Mouse (Mus musculus): ENCODE measurements at regions not wholly inside any gene's neighbourhood (a gene's known extent, or its start where the extent isn't known, plus 50 kb on each side); places are given as distances from the start of the nearest gene placed in this dataset.

DNA sequence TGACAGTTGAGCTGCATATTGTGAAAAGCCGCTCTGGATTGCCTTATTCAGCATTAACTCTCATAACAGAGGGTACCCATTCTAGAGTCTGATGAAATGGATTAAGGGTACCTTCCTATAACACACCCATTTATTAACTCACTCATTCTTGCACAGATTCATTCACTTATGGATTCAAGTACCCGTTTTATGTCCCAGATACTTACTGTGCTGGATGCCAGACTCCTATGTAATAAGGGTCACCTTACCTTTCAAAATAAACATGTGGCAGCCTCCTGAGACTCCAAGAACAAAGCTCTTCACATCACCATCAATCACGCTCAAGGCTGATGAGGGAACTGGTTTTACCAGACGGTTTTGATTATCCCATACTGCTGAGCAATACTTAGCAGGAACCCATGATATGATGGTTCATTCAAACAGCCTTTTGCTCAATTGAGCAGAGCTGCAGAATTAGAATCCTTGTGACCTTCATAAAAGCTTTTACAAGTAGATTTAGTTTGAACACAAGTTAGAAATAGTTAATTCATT is 505.2 kb upstream of the C030005K15Rik start:
- 59% methylated on average over 4 of the region's 4 CpGs for WGBS
- H3K4me3 ChIP-seq (ENCODE audit: low read length): no peak overlapping the region
- H3K4me1 ChIP-seq (ENCODE audit: control insufficient read depth, insufficient read depth, low read length): no peaks in the 10 kb centered on the region
- no peak overlapping the region for H3K27ac ChIP-seq (ENCODE audit: low read length)
- no peak for ATAC-seq
- no peaks in the 10 kb centered on the region for H3K36me3 ChIP-seq (ENCODE audit: control insufficient read depth, insufficient read depth, low read length)
- no peak overlapping the region for H3K9ac ChIP-seq (ENCODE audit: low read depth, low read length)
- no peaks in the 10 kb centered on the region for H3K9me3 ChIP-seq (ENCODE audit: control insufficient read depth, low read length)
- H3K27me3 ChIP-seq (replicated peaks; ENCODE audit: control insufficient read depth, insufficient read depth, low read length): no peaks in the 10 kb centered on the region
- H3K4me2 ChIP-seq (ENCODE audit: low read depth, low read length): no peak overlapping the region

DNA sequence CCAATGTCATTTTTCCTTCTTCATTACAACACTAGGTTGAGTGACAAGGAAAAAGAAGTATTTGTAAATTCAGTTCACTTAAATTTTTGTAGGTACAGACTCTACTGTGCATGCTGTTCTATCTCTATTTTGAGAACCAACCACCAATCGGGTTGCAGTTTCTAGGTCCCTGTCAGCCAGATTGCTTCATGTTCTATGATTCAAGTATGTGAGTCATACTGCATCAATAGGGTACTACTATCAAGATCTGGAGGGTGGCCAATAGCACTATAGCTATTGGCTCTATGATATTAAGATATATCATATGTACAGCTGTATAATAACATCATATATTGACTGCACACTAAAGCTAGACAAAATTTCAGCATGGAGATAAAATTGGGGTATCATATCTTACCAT is 521.8 kb upstream of the C030005K15Rik start:
- Histone ChIP-seq H3K27ac (ENCODE audit: low read length) (no peak overlapping the region), H3K9ac (ENCODE audit: low read depth, low read length) (no peak overlapping the region), H3K9me3 (ENCODE audit: control insufficient read depth, low read length) (no peaks in the 10 kb centered on the region), H3K4me3 (ENCODE audit: low read length) (no peak overlapping the region), H3K4me2 (ENCODE audit: low read depth, low read length) (no peak overlapping the region), H3K27me3 (replicated peaks; ENCODE audit: control insufficient read depth, insufficient read depth, low read length) (no peaks in the 10 kb centered on the region), H3K4me1 (ENCODE audit: control insufficient read depth, insufficient read depth, low read length) (no peaks in the 10 kb centered on the region), H3K36me3 (ENCODE audit: control insufficient read depth, insufficient read depth, low read length) (no peaks in the 10 kb centered on the region)
- ATAC-seq: no peak
- WGBS: 98% methylated on average over 1 of the region's 1 CpGs

DNA sequence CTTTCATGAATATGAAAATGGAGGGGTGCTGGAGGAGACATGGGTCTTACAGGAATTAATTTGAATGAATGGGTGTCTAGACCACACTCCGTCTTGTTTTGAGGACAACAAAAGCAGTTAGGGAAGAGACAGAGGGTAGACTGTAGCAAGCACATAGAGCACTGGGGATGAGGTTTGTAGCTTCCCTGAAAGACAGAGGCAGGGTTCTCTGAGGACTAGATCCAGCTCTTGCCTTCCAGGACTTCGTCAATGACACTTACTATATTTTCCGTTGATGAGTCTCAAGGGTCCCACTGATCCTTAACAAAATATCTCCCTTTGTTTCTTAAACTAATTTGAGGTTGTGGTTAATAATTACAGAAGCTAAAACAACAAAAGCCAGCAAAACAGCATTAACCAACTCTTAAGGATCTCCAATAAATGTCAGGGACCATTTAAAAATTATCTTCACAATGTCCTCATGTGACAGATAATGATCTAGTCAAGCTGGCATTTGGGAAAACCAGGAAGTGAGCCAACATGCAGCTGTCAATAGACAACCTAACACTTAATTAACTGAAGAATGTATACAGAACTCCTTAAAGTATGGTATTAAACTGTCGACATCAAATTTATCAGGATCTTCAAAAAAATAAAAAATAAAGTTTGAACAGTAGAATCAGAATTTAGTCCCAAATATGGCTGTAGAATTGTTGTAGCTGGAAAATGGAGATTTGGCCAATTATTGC is 531.6 kb upstream of the C030005K15Rik start:
- no peaks in the 10 kb centered on the region for H3K4me1 ChIP-seq (ENCODE audit: control insufficient read depth, insufficient read depth, low read length)
- WGBS: 63% methylated on average over 4 of the region's 4 CpGs
- no peak for ATAC-seq
- H3K9me3 ChIP-seq (ENCODE audit: control insufficient read depth, low read length): no peaks in the 10 kb centered on the region
- no peak overlapping the region for H3K27ac ChIP-seq (ENCODE audit: low read length)
- H3K9ac ChIP-seq (ENCODE audit: low read depth, low read length): no peak overlapping the region
- no peak overlapping the region for H3K4me2 ChIP-seq (ENCODE audit: low read depth, low read length)
- H3K27me3 ChIP-seq (replicated peaks; ENCODE audit: control insufficient read depth, insufficient read depth, low read length): no peaks in the 10 kb centered on the region
- H3K36me3 ChIP-seq (ENCODE audit: control insufficient read depth, insufficient read depth, low read length): no peaks in the 10 kb centered on the region
- no peak overlapping the region for H3K4me3 ChIP-seq (ENCODE audit: low read length)

DNA sequence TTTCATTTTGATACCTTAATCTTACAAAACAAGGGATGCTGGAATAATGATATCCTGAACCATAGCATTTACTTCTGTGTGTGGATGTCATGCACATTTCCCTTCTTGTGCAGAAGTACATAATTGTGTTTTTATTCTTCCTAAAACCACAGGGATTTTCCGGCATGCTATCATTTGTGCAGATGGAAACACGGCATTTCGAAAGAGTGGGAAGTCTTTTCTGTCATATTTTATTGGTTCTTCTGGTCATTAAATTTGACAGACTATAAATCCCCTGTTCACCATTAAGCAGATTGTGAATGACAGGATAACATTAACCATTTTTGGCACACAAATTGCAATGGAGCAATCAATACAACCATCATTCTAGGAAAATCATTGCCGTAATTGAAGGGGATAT is 532.7 kb upstream of the C030005K15Rik start:
- H3K36me3 ChIP-seq (ENCODE audit: control insufficient read depth, insufficient read depth, low read length): no peaks in the 10 kb centered on the region
- H3K4me3 ChIP-seq (ENCODE audit: low read length): no peak overlapping the region
- H3K27ac ChIP-seq (ENCODE audit: low read length): no peak overlapping the region
- no peak overlapping the region for H3K9ac ChIP-seq (ENCODE audit: low read depth, low read length)
- H3K4me2 ChIP-seq (ENCODE audit: low read depth, low read length): no peak overlapping the region
- no peaks in the 10 kb centered on the region for H3K27me3 ChIP-seq (replicated peaks; ENCODE audit: control insufficient read depth, insufficient read depth, low read length)
- ATAC-seq: no peak
- no peaks in the 10 kb centered on the region for H3K4me1 ChIP-seq (ENCODE audit: control insufficient read depth, insufficient read depth, low read length)
- H3K9me3 ChIP-seq (ENCODE audit: control insufficient read depth, low read length): no peaks in the 10 kb centered on the region
- 91% methylated on average over 4 of the region's 4 CpGs for WGBS

DNA sequence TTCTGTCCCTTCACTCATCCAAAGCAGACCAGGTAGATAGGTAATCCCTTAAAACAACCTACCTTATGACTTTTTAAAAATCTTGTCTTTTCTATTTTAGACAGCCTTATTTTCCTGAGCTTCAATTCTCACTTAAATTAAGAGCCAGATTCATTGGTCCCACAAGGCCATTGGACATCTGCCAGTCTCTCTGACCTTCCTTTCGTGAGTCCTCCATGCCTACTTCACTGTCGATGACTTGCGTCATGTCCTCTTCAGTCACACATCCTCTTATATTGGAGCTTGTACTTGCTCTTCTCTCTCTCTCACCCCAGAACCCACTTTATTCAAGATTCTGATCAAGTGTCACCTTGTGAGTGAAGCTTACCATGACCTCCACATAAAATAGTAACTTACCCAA is 542.0 kb upstream of the C030005K15Rik start:
- Histone ChIP-seq H3K4me2 (ENCODE audit: low read depth, low read length) (no peak overlapping the region), H3K9me3 (ENCODE audit: control insufficient read depth, low read length) (no peaks in the 10 kb centered on the region), H3K27ac (ENCODE audit: low read length) (no peak overlapping the region), H3K27me3 (replicated peaks; ENCODE audit: control insufficient read depth, insufficient read depth, low read length) (no peaks in the 10 kb centered on the region), H3K4me1 (ENCODE audit: control insufficient read depth, insufficient read depth, low read length) (no peaks in the 10 kb centered on the region), H3K4me3 (ENCODE audit: low read length) (no peak overlapping the region), H3K36me3 (ENCODE audit: control insufficient read depth, insufficient read depth, low read length) (no peaks in the 10 kb centered on the region), H3K9ac (ENCODE audit: low read depth, low read length) (no peak overlapping the region)
- 89% methylated on average over 3 of the region's 3 CpGs for WGBS
- no peak for ATAC-seq

DNA sequence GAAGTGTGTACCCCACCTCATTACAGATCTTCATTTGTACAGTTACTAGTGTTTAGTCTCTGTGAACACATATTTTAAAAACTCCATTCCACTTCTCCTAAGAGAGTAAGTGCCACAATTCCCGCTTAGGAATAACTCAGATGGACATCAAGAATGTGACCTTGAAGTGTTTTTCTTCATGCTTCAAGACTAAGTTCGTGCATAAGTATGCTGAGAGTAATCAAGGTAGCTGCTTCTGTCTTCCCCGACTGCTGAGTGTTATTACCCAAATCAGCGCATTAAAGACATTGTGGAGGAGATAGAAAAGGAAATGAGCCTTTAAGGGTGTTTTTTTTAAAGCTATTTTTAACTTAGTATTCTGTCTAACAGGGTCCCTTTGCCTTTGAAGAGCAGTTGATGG is 565.1 kb upstream of the C030005K15Rik start:
- Histone ChIP-seq H3K4me3 (ENCODE audit: low read length) (no peak overlapping the region), H3K4me2 (ENCODE audit: low read depth, low read length) (no peak overlapping the region), H3K9ac (ENCODE audit: low read depth, low read length) (no peak overlapping the region), H3K4me1 (ENCODE audit: control insufficient read depth, insufficient read depth, low read length) (no peaks in the 10 kb centered on the region), H3K36me3 (ENCODE audit: control insufficient read depth, insufficient read depth, low read length) (no peaks in the 10 kb centered on the region), H3K27me3 (replicated peaks; ENCODE audit: control insufficient read depth, insufficient read depth, low read length) (no peaks in the 10 kb centered on the region), H3K9me3 (ENCODE audit: control insufficient read depth, low read length) (no peaks in the 10 kb centered on the region), H3K27ac (ENCODE audit: low read length) (no peak overlapping the region)
- 66% methylated on average over 4 of the region's 4 CpGs for WGBS
- ATAC-seq: no peak

DNA sequence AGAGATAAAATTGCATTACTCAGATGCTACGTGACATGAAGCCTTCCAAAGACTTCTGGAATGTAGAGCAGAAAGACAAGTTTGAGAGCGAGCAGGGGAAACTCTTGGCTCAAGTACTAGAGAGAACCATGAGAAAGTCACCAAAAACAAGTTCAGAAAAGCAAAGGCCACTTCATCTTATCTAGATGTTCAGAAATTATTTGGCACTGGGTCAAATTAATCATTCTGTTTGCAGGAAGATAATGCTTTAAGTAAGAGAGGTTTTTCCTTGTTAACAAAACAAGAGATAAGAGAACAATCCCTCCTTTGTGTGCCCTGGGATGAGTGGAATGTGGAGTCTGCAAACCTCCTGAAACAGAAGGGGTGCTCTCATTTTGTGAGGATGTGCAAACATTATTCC is 565.6 kb upstream of the C030005K15Rik start:
- Histone ChIP-seq H3K4me2 (ENCODE audit: low read depth, low read length) (no peak overlapping the region), H3K9ac (ENCODE audit: low read depth, low read length) (no peak overlapping the region), H3K9me3 (ENCODE audit: control insufficient read depth, low read length) (no peaks in the 10 kb centered on the region), H3K27me3 (replicated peaks; ENCODE audit: control insufficient read depth, insufficient read depth, low read length) (no peaks in the 10 kb centered on the region), H3K36me3 (ENCODE audit: control insufficient read depth, insufficient read depth, low read length) (no peaks in the 10 kb centered on the region), H3K4me3 (ENCODE audit: low read length) (no peak overlapping the region), H3K27ac (ENCODE audit: low read length) (0 out of 2 replicates have a peak overlapping the region, but pooled peaks have one; percentile 9), H3K4me1 (ENCODE audit: control insufficient read depth, insufficient read depth, low read length) (no peaks in the 10 kb centered on the region)
- ATAC-seq: peak; percentile 50; the same call in 1 of the 2 replicates
- 32% methylated on average over 2 of the region's 2 CpGs for WGBS

DNA sequence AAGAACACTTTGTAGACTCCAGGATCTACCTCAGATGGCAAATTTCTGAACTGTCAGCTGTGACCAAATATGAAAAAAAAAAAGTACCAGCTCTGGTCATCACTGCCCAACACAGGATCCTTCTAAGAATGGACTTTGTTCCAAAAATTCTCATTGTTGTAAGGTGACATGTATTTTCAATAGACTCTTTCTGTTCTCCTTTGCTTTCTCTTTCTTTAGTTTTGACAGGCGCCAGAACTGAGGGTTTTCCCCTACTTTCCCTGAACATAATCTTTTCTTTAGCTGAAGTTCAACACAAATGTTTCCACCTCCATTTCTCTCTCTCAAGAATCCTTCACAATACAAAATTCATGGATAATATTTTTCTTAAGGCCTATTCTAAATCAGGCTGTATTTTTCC is 579.1 kb upstream of the C030005K15Rik start:
- WGBS: 92% methylated on average over 1 of the region's 1 CpGs
- H3K27ac ChIP-seq (ENCODE audit: low read length): no peak overlapping the region
- H3K9ac ChIP-seq (ENCODE audit: low read depth, low read length): no peak overlapping the region
- no peak overlapping the region for H3K4me2 ChIP-seq (ENCODE audit: low read depth, low read length)
- H3K9me3 ChIP-seq (ENCODE audit: control insufficient read depth, low read length): no peaks in the 10 kb centered on the region
- H3K4me3 ChIP-seq (ENCODE audit: low read length): no peak overlapping the region
- no peaks in the 10 kb centered on the region for H3K27me3 ChIP-seq (replicated peaks; ENCODE audit: control insufficient read depth, insufficient read depth, low read length)
- no peaks in the 10 kb centered on the region for H3K36me3 ChIP-seq (ENCODE audit: control insufficient read depth, insufficient read depth, low read length)
- no peaks in the 10 kb centered on the region for H3K4me1 ChIP-seq (ENCODE audit: control insufficient read depth, insufficient read depth, low read length)
- ATAC-seq: no peak

DNA sequence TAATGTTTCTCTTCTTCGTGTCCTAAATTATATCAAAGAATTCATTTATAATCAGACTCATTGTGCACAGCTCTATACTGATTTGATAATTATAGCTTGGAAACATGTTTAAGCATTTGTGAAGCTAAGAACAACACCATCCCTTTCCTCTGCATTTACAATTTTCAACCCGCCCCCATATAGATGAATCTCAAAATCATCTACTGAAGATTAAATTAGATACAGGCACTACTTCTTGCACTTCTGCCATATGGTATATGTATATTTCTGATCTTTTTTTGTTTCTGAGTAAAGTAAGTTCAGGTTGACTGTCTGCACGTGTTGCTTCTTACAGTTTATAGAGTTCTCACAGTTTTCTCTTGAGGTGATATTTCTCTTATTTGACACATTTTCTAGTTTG is 583.1 kb upstream of the C030005K15Rik start:
- Histone ChIP-seq H3K4me2 (ENCODE audit: low read depth, low read length) (no peak overlapping the region), H3K9me3 (ENCODE audit: control insufficient read depth, low read length) (no peaks in the 10 kb centered on the region), H3K27me3 (replicated peaks; ENCODE audit: control insufficient read depth, insufficient read depth, low read length) (no peaks in the 10 kb centered on the region), H3K27ac (ENCODE audit: low read length) (no peak overlapping the region), H3K36me3 (ENCODE audit: control insufficient read depth, insufficient read depth, low read length) (no peaks in the 10 kb centered on the region), H3K4me3 (ENCODE audit: low read length) (no peak overlapping the region), H3K4me1 (ENCODE audit: control insufficient read depth, insufficient read depth, low read length) (no peaks in the 10 kb centered on the region), H3K9ac (ENCODE audit: low read depth, low read length) (no peak overlapping the region)
- WGBS: 87% methylated on average over 3 of the region's 3 CpGs
- ATAC-seq: no peak

DNA sequence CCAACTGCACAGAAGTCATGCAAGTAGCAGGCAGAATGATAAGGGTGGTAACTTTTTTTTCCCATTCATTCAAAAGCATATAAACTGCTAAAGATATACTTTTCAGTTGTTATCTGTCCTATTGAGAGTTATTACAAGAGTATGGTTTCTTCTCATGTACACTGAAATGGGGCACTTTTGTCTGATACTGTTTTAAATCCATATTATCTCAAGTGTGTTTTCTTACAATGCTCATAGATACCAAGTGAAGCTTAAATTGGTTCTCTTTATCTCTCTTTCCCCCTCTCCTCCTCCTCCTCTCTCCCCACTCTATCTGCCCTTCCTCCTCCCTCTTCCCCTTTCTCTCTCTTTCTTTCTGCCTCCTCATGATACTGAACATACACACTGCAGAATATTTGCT is 584.8 kb upstream of the C030005K15Rik start:
- Histone ChIP-seq H3K27ac (ENCODE audit: low read length) (no peak overlapping the region), H3K36me3 (ENCODE audit: control insufficient read depth, insufficient read depth, low read length) (no peaks in the 10 kb centered on the region), H3K9ac (ENCODE audit: low read depth, low read length) (no peak overlapping the region), H3K9me3 (ENCODE audit: control insufficient read depth, low read length) (no peaks in the 10 kb centered on the region), H3K27me3 (replicated peaks; ENCODE audit: control insufficient read depth, insufficient read depth, low read length) (no peaks in the 10 kb centered on the region), H3K4me1 (ENCODE audit: control insufficient read depth, insufficient read depth, low read length) (no peaks in the 10 kb centered on the region), H3K4me2 (ENCODE audit: low read depth, low read length) (no peak overlapping the region), H3K4me3 (ENCODE audit: low read length) (no peak overlapping the region)
- ATAC-seq: no peak

Measured in intestine, embryonic 16.5 days (tissue).